Mouse (Mus musculus) hindbrain, postnatal 0 days (tissue): ENCODE results near the gene Prkch. TPM values are rescaled to one million over a fixed set of nuclear protein-coding genes. Genes with fewer than 3 reads are reported as not detected.

Experiments
- ATAC-seq: fragments of 200-750 bp; cut with Nextera tagmentation; 2 replicates; pipeline ENCODE4 v1.8.0; 2017; ENCODE audit warnings: mild to moderate bottlenecking, moderate TSS enrichment, moderate library complexity
- DNase-seq: peaks from one replicate; pipeline ENCODE4 v3.0.0-alpha.2; 2015; ENCODE audit warnings: low spot score
- H3K27ac ChIP-seq: fragments of 300-500 bp; sonication (generic); 2 replicates; pipeline ENCODE4 v1.5.1; 2014; ENCODE audit warnings: mild to moderate bottlenecking
- H3K27me3 ChIP-seq: fragments of 300-500 bp; sonication (generic); 2 replicates; pipeline ENCODE4 v1.6.1; 2014; ENCODE audit warnings: low read length, mixed read lengths; ENCODE audit not compliant: insufficient read depth
- H3K36me3 ChIP-seq: fragments of 300-500 bp; sonication (generic); 2 replicates; pipeline ENCODE4 v1.6.1; 2014; ENCODE audit warnings: low read length, mixed read lengths; ENCODE audit not compliant: insufficient read depth
- H3K4me1 ChIP-seq: fragments of 300-500 bp; sonication (generic); 2 replicates; pipeline ENCODE4 v1.6.1; 2014; ENCODE audit warnings: antibody characterized with exemption, low read length, mixed read lengths; ENCODE audit not compliant: insufficient read depth
- H3K4me2 ChIP-seq: fragments of 300-500 bp; sonication (generic); 2 replicates; pipeline ENCODE4 v1.6.1; 2014; ENCODE audit warnings: low read depth, mild to moderate bottlenecking, low read length, moderate library complexity, mixed read lengths
- H3K4me3 ChIP-seq: fragments of 300-500 bp; sonication (generic); 2 replicates; pipeline ENCODE4 v1.5.1; 2014; ENCODE audit warnings: low read length
- H3K9ac ChIP-seq: fragments of 300-500 bp; sonication (generic); replicated peaks from 2 replicates; pipeline ENCODE4 v1.6.1; 2014; ENCODE audit warnings: mild to moderate bottlenecking, low read length, moderate library complexity, mixed read lengths
- H3K9me3 ChIP-seq: fragments of 300-500 bp; sonication (generic); 2 replicates; pipeline ENCODE4 v1.6.1; 2016; ENCODE audit warnings: low read length, mixed read lengths
- CTCF ChIP-seq: IDR thresholded peaks from 2 replicates; pipeline ENCODE4 v1.5.1; 2016; ENCODE audit warnings: antibody characterized with exemption, control low read depth, low read depth
- WGBS: fragments of 180-500 bp; shearing (Covaris S2); extraction: QIAGEN DNeasy Blood & Tissue Kit; methylation state at CpG from one replicate; pipeline ENCODE4 v1.1.7; 2014; 5-methylcytosine and 5-hydroxymethylcytosine counted together
- polyA plus RNA-seq: library from polyadenylated mRNA; unstranded; fragments of >200 nt; fragmentation: Nextera tagmentation; extraction: Ambion mirVana; gene quantifications from 2 replicates; pipeline ENCODE4 v1.2.1, GENCODE M21; 2015
- total RNA-seq: library from RNA; depleted of rRNA; stranded (reverse); fragments of >200 nt; gene quantifications from 2 replicates; pipeline ENCODE4 v1.2.3, GENCODE M21; 2014

Prkch gene
- total and polyA plus RNA-seq, 2 experiments from 2014 or later, result 6.1 to 16.1 TPM

GRCm38 (mm10) chr12:73814056-73814735 is 229.6 kb downstream of the Prkch start:
- TF ChIP-seq CTCF, result no peak
- H3K4me2 ChIP-seq, result no peak overlapping the region
- no peaks in the 10 kb centered on the region for H3K36me3 ChIP-seq
- no peak overlapping the region for H3K4me3 ChIP-seq
- H3K27ac ChIP-seq, result no peak overlapping the region
- DNase-seq (no peak), ATAC-seq (no peak)
- H3K27me3 ChIP-seq, result no peaks in the 10 kb centered on the region
- H3K9ac ChIP-seq, result no peak overlapping the region
- 89% methylated on average over 5 of the region's 5 CpGs for WGBS
- no peaks in the 10 kb centered on the region for H3K9me3 ChIP-seq
- peaks cover 17% of the 10 kb centered on the region for H3K4me1 ChIP-seq

DNA sequence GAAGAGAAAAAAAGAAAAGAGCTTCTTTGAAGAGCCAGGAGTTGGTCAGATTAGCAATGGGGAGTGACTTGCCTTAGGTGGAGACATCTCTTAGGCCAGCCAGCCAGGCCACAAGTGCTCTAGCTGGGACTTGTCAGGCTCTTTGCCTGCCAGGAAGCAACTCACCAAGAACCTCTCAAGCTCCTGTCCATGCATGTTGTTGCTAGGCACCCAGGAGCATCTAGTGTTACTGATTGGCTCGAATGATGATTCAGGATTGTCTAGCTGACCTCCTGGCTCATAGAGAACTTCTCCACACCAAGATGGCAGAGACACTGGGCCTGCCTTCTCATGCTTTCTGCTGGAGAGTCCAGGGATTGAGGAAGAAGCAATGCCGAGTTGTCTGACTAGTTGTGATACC is 230.3 kb downstream of the Prkch start:
- WGBS, result 83% methylated on average over 2 of the region's 2 CpGs
- ATAC-seq (no peak), DNase-seq (no peak)
- H3K27me3 ChIP-seq, result no peaks in the 10 kb centered on the region
- no peak overlapping the region for H3K4me3 ChIP-seq
- no peak overlapping the region for H3K27ac ChIP-seq
- H3K36me3 ChIP-seq, result no peaks in the 10 kb centered on the region
- no peak overlapping the region for H3K4me2 ChIP-seq
- no peak overlapping the region for H3K9ac ChIP-seq
- peaks cover 17% of the 10 kb centered on the region for H3K4me1 ChIP-seq
- no peak for TF ChIP-seq CTCF
- no peaks in the 10 kb centered on the region for H3K9me3 ChIP-seq

- H3K27me3 ChIP-seq, result no peaks in the 10 kb centered on the region
- ATAC-seq, result no peak
- DNase-seq, result no peak
- no peak overlapping the region for H3K4me2 ChIP-seq
- 68% methylated on average over 4 of the region's 4 CpGs for WGBS
- peaks cover 15% of the 10 kb centered on the region for H3K4me1 ChIP-seq
- no peak overlapping the region for H3K9ac ChIP-seq
- TF ChIP-seq CTCF, result no peak
- H3K9me3 ChIP-seq, result no peaks in the 10 kb centered on the region
- no peaks in the 10 kb centered on the region for H3K36me3 ChIP-seq
- H3K27ac ChIP-seq, result no peak overlapping the region
- no peak overlapping the region for H3K4me3 ChIP-seq
Observed at GRCm38 (mm10) chr12:73815463-73815862, 230.9 kb downstream of the Prkch start.

DNA sequence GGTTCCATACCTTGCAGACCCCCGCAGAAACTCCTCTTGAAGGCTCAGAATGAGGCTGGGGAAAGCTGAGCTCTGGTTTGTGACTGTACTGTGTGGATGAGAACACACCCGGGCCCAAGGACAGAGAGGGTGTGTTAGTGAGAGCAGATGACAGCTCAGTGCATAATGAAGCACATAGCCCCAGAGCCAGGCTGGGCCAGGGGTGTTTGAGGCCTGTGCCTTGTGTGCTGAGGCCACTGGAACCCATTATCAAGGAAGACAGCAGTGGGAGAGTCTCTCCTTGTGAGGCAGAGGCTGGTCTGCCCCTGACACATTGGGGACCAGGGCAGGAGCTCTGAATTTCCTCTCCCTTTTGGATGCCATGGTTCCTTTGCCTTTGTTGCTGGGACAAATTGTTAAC is 231.3 kb downstream of the Prkch start:
- WGBS, result 60% methylated on average over 2 of the region's 2 CpGs
- ATAC-seq (no peak), DNase-seq (no peak)
- H3K4me2 ChIP-seq, result no peak overlapping the region
- peaks cover 11% of the 10 kb centered on the region for H3K4me1 ChIP-seq
- H3K9ac ChIP-seq, result no peak overlapping the region
- H3K4me3 ChIP-seq, result no peak overlapping the region
- H3K36me3 ChIP-seq, result no peaks in the 10 kb centered on the region
- H3K27ac ChIP-seq, result no peak overlapping the region
- no peaks in the 10 kb centered on the region for H3K9me3 ChIP-seq
- no peaks in the 10 kb centered on the region for H3K27me3 ChIP-seq
- no peak for TF ChIP-seq CTCF

DNA sequence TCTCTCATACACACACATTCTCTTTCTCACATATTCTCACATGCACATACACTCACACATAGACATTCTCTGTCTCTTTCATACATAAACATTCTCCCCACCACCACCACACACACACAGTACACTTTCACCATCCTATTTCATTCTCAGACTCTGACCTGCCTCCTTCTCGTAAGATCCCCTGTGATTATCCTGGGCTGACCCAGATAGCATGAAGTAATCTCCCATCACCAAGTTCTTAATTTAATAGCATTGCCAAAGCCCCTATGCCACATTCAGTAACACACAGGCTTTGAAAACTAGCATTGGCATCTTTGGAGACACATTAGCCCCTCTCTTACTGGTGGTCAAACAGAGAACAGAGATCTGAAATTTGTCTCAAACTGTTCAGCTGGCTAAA is 232.3 kb downstream of the Prkch start:
- Histone ChIP-seq H3K9ac (no peak overlapping the region), H3K9me3 (no peaks in the 10 kb centered on the region), H3K4me1 (peaks cover 7% of the 10 kb centered on the region; the same call in 1 of the 2 replicates), H3K27ac (no peak overlapping the region), H3K4me2 (no peak overlapping the region), H3K27me3 (no peaks in the 10 kb centered on the region), H3K36me3 (no peaks in the 10 kb centered on the region), H3K4me3 (no peak overlapping the region)
- ATAC-seq (no peak), DNase-seq (no peak)
- no peak for TF ChIP-seq CTCF
- 77% methylated on average over 1 of the region's 1 CpGs for WGBS

GRCm38 (mm10) chr12:73818801-73819200 is 234.2 kb downstream of the Prkch start:
- H3K9me3 ChIP-seq, result no peaks in the 10 kb centered on the region
- H3K27me3 ChIP-seq, result no peaks in the 10 kb centered on the region
- H3K36me3 ChIP-seq, result no peaks in the 10 kb centered on the region
- H3K4me1 ChIP-seq, result no peaks in the 10 kb centered on the region
- no peak for TF ChIP-seq CTCF
- 46% methylated on average over 1 of the region's 1 CpGs for WGBS
- H3K27ac ChIP-seq, result no peak overlapping the region
- no peak overlapping the region for H3K4me3 ChIP-seq
- DNase-seq (no peak), ATAC-seq (no peak)
- H3K9ac ChIP-seq, result no peak overlapping the region
- no peak overlapping the region for H3K4me2 ChIP-seq

- TF ChIP-seq CTCF, result no peak
- no peak overlapping the region for H3K27ac ChIP-seq
- H3K36me3 ChIP-seq, result no peaks in the 10 kb centered on the region
- no peak for DNase-seq
- no peak for ATAC-seq
- H3K4me3 ChIP-seq, result no peak overlapping the region
- H3K4me1 ChIP-seq, result no peaks in the 10 kb centered on the region
- no peak overlapping the region for H3K4me2 ChIP-seq
- H3K9ac ChIP-seq, result no peak overlapping the region
- H3K9me3 ChIP-seq, result no peaks in the 10 kb centered on the region
- WGBS, result 87% methylated on average over 4 of the region's 4 CpGs
- H3K27me3 ChIP-seq, result no peaks in the 10 kb centered on the region
Observed at GRCm38 (mm10) chr12:73821176-73821575, 236.6 kb downstream of the Prkch start.
